Mouse (Mus musculus): Measurements from ENCODE around the gene Hamp2.

- TF ChIP-seq GATA1 (IDR thresholded peaks at IDR 0.05; ENCODE audit: low read length), result no peak
- no peak for TF ChIP-seq TAL1 (IDR thresholded peaks at IDR 0.05; ENCODE audit: low read length)
Measured at GRCm38 (mm10) chr7:30873083-30873482, 51.4 kb downstream of the Hamp2 start.

Measured in erythroblast, embryonic 14.5 days (primary cell).